Mouse (Mus musculus) heart, embryonic 12.5 days (tissue): Measurements from ENCODE around the gene Akap2. TPM values are rescaled to one million over a fixed set of nuclear protein-coding genes. Genes with fewer than 3 reads are reported as not detected.

Experiments used
- ATAC-seq: fragments of 200-750 bp; cut with Nextera tagmentation; 2 replicates; pipeline ENCODE4 v1.8.0; 2017; ENCODE audit warnings: moderate TSS enrichment, moderate library complexity; ENCODE audit not compliant: insufficient number of reproducible peaks, low FRiP score
- H3K27ac ChIP-seq: fragments of 300-500 bp; sonication (generic); 2 replicates; pipeline ENCODE4 v1.5.1; 2016; ENCODE audit warnings: mild to moderate bottlenecking, moderate library complexity; ENCODE audit not compliant: poor library complexity, severe bottlenecking
- H3K27me3 ChIP-seq: fragments of 300-500 bp; sonication (generic); replicated peaks from 2 replicates; pipeline ENCODE4 v1.6.1; 2016; ENCODE audit warnings: mild to moderate bottlenecking, moderate library complexity
- H3K36me3 ChIP-seq: fragments of 300-500 bp; sonication (generic); 2 replicates; pipeline ENCODE4 v1.6.1; 2016; ENCODE audit warnings: mild to moderate bottlenecking, moderate library complexity
- H3K4me1 ChIP-seq: fragments of 300-500 bp; sonication (generic); replicated peaks from 2 replicates; pipeline ENCODE4 v1.6.1; 2016; ENCODE audit warnings: mild to moderate bottlenecking
- H3K4me2 ChIP-seq: fragments of 300-500 bp; sonication (generic); 2 replicates; pipeline ENCODE4 v1.6.1; 2016; ENCODE audit warnings: mild to moderate bottlenecking, moderate library complexity
- H3K4me3 ChIP-seq: fragments of 300-500 bp; sonication (generic); 2 replicates; pipeline ENCODE4 v1.5.1; 2016; ENCODE audit warnings: mild to moderate bottlenecking
- H3K9ac ChIP-seq: fragments of 300-500 bp; sonication (generic); 2 replicates; pipeline ENCODE4 v1.6.1; 2016; ENCODE audit warnings: mild to moderate bottlenecking, moderate library complexity
- H3K9me3 ChIP-seq: fragments of 300-500 bp; sonication (generic); replicated peaks from 2 replicates; pipeline ENCODE4 v1.6.1; 2016; ENCODE audit warnings: mild to moderate bottlenecking, moderate library complexity
- WGBS: fragments of 180-500 bp; shearing (Covaris S2); methylation state at CpG from one replicate; pipeline ENCODE4 v1.1.7; 2016; 5-methylcytosine and 5-hydroxymethylcytosine counted together
- polyA plus RNA-seq: library from polyadenylated mRNA; unstranded; fragments of >200 nt; fragmentation: Nextera tagmentation; extraction: Ambion mirVana; gene quantifications from 2 replicates; pipeline ENCODE4 v1.2.1, GENCODE M21; 2016

Akap2 gene
- polyA plus RNA-seq, 1 experiment from 2014 or later = 50.3 TPM

DNA sequence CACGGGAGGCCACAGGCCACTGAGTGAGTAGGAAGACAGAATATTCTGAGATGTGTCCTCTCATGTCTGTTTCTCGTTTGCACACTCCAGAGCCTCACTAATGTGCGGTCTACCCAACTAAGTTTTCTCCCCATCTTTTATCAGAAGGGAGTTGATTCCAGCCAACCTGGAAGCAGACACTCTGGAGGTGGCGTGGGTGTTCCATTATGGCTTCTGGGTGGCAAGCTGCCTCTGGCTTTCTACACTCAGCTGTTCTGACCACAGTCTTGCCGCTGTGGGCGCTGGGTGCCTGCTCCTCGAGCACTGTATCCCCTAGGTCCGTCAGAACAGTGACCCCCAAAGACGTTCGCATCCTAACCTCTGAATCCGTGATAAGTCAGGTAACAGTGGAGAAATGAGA, 34.5 kb upstream of the Akap2 start:
- Histone ChIP-seq H3K4me2 (no peak overlapping the region), H3K27me3 (no peaks in the 10 kb centered on the region), H3K9me3 (no peaks in the 10 kb centered on the region), H3K9ac (no peak overlapping the region), H3K36me3 (peaks cover 15% of the 10 kb centered on the region), H3K4me3 (no peak overlapping the region), H3K4me1 (peaks cover 51% of the 10 kb centered on the region), H3K27ac (0 out of 2 replicates have a peak overlapping the region, but pooled peaks have one; percentile 42)
- 68% methylated on average over 11 of the region's 11 CpGs for WGBS
- ATAC-seq = no peak

DNA sequence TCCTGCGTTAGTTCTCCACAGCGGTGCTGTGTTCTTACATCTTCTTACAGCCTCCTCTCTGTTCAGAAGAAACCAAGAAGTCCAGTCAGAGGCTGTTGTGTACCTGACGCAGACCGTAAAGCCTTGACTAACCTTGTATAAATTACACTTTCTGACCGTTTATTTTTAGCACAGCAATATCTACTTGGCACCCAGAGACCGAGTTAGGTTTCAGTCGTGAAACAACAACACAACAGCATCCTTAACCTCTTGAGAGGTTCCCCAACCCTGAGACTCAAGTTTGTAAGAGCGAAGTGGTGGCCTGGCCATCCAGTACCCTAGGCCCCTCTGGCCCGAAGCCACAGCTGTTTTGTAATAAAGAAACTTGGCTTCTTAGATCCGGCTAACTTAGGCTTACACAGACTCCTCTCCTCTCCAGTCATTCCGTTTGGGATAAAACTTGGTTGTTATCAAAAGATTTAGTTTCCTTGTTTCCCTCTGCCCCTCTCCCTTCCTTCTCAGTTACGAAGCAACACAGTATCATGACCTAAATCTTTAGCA, 32.7 kb upstream of the Akap2 start:
- H3K4me2 ChIP-seq = no peak overlapping the region
- no peak overlapping the region for H3K9ac ChIP-seq
- ATAC-seq = no peak
- H3K9me3 ChIP-seq = no peaks in the 10 kb centered on the region
- peak overlapping the region; percentile 22; the same call in 1 of the 2 replicates for H3K27ac ChIP-seq
- peaks cover 22% of the 10 kb centered on the region for H3K36me3 ChIP-seq
- WGBS = 62% methylated on average over 12 of the region's 12 CpGs
- no peaks in the 10 kb centered on the region for H3K27me3 ChIP-seq
- H3K4me3 ChIP-seq = no peak overlapping the region
- H3K4me1 ChIP-seq = peaks cover 48% of the 10 kb centered on the region

DNA sequence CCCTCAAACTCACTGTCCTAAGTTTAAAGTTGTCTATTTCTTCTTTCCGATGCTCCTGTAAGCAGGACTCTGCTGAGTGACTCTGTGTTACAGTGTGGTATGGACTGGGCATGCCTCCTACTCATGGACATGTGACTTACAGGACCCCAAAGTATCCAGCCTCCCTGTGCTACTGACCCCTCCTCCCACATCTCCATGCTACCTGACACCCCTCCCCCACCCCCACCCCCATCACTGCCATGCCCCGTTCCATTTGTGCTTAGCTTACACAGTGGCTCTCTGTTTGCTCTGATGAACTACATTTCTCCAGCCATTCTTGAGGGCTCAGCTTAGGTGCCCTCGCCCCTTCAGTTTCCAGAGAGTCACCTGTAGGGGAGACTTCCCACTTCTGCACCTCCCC, 30.7 kb upstream of the Akap2 start:
- Histone ChIP-seq H3K27ac (no peak overlapping the region), H3K4me2 (no peak overlapping the region), H3K9ac (no peak overlapping the region), H3K27me3 (no peaks in the 10 kb centered on the region), H3K4me3 (no peak overlapping the region), H3K4me1 (peaks cover 41% of the 10 kb centered on the region), H3K9me3 (no peaks in the 10 kb centered on the region), H3K36me3 (peaks cover 41% of the 10 kb centered on the region)
- WGBS = 69% methylated on average over 3 of the region's 3 CpGs
- no peak for ATAC-seq

GRCm38 (mm10) chr4:57687583-57687982, 29.9 kb upstream of the Akap2 start:
- 68% methylated on average over 3 of the region's 3 CpGs for WGBS
- no peak overlapping the region for H3K4me2 ChIP-seq
- H3K4me3 ChIP-seq = no peak overlapping the region
- no peak for ATAC-seq
- peaks cover 34% of the 10 kb centered on the region for H3K4me1 ChIP-seq
- H3K36me3 ChIP-seq = peaks cover 46% of the 10 kb centered on the region
- no peaks in the 10 kb centered on the region for H3K9me3 ChIP-seq
- no peak overlapping the region for H3K9ac ChIP-seq
- H3K27ac ChIP-seq = no peak overlapping the region
- no peaks in the 10 kb centered on the region for H3K27me3 ChIP-seq

DNA sequence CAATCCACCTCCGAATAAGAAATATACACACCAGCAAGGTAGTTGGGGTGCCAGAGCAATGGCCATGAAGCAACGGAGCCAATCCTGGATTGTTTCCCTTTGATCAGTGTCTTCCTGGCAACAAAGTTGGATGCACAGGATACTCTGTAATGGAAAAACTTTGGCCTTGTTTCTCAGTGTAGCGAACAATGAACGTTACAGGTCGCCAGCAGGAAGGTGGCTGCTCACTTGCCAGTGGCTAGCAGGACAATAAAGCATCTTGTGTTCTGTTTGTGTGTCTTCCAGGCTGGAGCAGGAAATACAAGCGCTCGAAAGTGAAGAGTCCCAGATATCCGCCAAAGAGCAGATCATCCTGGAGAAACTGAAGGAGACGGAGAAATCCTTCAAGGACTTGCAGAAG, 29.3 kb upstream of the Akap2 start:
- no peak for ATAC-seq
- no peak overlapping the region for H3K4me3 ChIP-seq
- peaks cover 28% of the 10 kb centered on the region for H3K4me1 ChIP-seq
- no peaks in the 10 kb centered on the region for H3K9me3 ChIP-seq
- 65% methylated on average over 9 of the region's 9 CpGs for WGBS
- no peak overlapping the region for H3K27ac ChIP-seq
- no peak overlapping the region for H3K9ac ChIP-seq
- H3K4me2 ChIP-seq = no peak overlapping the region
- H3K27me3 ChIP-seq = no peaks in the 10 kb centered on the region
- peaks cover 50% of the 10 kb centered on the region for H3K36me3 ChIP-seq

GRCm38 (mm10) chr4:57690001-57690400, 27.5 kb upstream of the Akap2 start:
- peaks cover 69% of the 10 kb centered on the region for H3K36me3 ChIP-seq
- H3K4me1 ChIP-seq = peaks cover 14% of the 10 kb centered on the region
- no peak overlapping the region for H3K27ac ChIP-seq
- no peak overlapping the region for H3K4me2 ChIP-seq
- no peak overlapping the region for H3K9ac ChIP-seq
- no peaks in the 10 kb centered on the region for H3K27me3 ChIP-seq
- H3K9me3 ChIP-seq = no peaks in the 10 kb centered on the region
- no peak for ATAC-seq
- 63% methylated on average over 6 of the region's 6 CpGs for WGBS
- no peak overlapping the region for H3K4me3 ChIP-seq

GRCm38 (mm10) chr4:57690805-57691204, 26.7 kb upstream of the Akap2 start:
- 60% methylated on average over 1 of the region's 1 CpGs for WGBS

DNA sequence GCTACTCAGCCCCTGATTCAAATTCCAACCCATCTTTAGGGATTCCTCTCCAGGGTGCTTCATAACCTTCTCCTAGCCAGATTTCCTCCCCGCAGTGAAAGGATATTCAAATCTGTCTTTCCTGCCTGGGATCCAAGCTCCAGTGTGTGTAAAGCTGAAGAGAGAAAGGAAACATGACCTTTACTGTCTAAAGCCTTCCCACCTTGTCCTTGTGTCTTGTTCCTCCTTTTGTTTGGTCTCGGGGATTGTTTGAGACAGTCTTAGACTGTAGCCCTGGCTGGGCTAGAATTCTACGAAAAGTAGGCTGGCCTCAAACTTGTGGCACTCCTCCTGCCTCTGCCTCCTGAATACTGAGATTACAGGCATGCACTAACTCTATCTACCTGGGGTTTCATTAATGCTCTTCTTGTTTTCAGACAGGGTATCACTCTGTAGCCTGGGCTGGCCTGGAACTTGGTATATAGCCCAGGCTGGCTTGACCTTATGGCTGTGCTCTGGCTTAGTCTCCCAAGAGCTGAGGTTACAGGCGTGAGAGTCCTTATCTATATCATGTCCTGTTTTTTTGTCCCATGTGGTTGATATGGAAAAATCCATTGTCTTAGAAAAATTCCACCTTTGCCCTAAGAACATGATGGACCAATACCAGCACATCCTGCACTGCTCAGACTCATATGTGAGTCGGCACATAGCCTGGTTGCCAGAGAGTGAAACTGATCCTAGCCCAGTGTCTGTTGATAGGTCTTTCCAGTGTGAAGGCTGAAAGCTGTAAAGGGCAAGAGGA, 22.9 kb upstream of the Akap2 start:
- Histone ChIP-seq H3K27ac (no peak overlapping the region), H3K4me3 (no peak overlapping the region), H3K9me3 (no peaks in the 10 kb centered on the region), H3K27me3 (no peaks in the 10 kb centered on the region), H3K9ac (no peak overlapping the region), H3K4me1 (0 out of 2 replicates have a peak, but pooled peaks cover 6% of the 10 kb centered on the region), H3K4me2 (no peak overlapping the region), H3K36me3 (peaks cover 66% of the 10 kb centered on the region)
- 0 out of 2 replicates have a peak, but pooled peaks have one; percentile 42 for ATAC-seq
- 69% methylated on average over 5 of the region's 5 CpGs for WGBS

More at GRCm38 (mm10) chr4:57690805-57691204, 26.7 kb upstream of the Akap2 start:
- H3K9me3 ChIP-seq = no peaks in the 10 kb centered on the region
- no peaks in the 10 kb centered on the region for H3K27me3 ChIP-seq
- H3K4me2 ChIP-seq = no peak overlapping the region
- ATAC-seq = no peak
- H3K4me3 ChIP-seq = no peak overlapping the region
- no peak overlapping the region for H3K9ac ChIP-seq
- H3K4me1 ChIP-seq = peaks cover 10% of the 10 kb centered on the region
- peaks cover 77% of the 10 kb centered on the region for H3K36me3 ChIP-seq
- H3K27ac ChIP-seq = no peak overlapping the region

GRCm38 (mm10) chr4:57696955-57697354, 20.5 kb upstream of the Akap2 start:
- 91% methylated on average over 11 of the region's 11 CpGs for WGBS

DNA sequence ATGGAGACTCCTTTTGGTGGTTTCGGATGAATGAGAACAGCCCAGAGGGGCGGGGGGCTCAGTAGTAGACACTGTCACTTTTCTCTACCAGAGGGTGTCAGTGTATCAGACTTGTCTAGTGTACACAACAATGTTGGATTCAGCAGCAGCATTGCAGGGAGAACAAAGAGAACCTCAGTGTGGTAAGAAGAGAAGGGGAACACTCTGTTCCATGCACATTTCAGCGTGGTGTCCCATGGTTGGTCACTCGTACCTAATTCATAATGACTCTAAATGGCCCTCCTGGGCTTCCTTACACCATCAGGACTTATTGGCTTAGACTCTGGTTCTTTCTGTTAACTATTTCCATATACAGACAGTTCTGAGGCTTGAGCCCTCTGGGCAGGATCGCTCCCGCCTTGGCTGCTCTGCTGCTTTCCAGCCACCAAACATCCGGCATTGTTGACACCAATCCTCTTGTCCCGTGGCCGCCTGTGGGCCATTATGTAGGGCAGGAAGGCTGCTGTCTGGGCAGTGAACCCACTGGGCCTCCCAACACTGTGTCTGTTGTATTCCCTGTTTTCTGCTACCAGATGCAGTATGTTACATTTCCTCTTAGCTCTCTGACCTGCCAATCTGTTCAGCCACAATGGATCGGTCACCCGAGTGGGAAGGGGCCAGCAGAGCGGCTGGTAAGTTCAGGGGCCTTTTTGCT, 19.4 kb upstream of the Akap2 start:
- H3K27ac ChIP-seq = no peak overlapping the region
- H3K9me3 ChIP-seq = no peaks in the 10 kb centered on the region
- H3K36me3 ChIP-seq = peaks cover 37% of the 10 kb centered on the region
- 82% methylated on average over 12 of the region's 12 CpGs for WGBS
- no peaks in the 10 kb centered on the region for H3K27me3 ChIP-seq
- H3K4me3 ChIP-seq = no peak overlapping the region
- H3K9ac ChIP-seq = no peak overlapping the region
- no peak overlapping the region for H3K4me2 ChIP-seq
- no peak for ATAC-seq
- 0 out of 2 replicates have a peak, but pooled peaks cover 8% of the 10 kb centered on the region for H3K4me1 ChIP-seq

More at GRCm38 (mm10) chr4:57696955-57697354, 20.5 kb upstream of the Akap2 start:
- no peak overlapping the region for H3K27ac ChIP-seq
- ATAC-seq = no peak
- H3K36me3 ChIP-seq = peaks cover 43% of the 10 kb centered on the region
- H3K9ac ChIP-seq = no peak overlapping the region
- H3K4me2 ChIP-seq = no peak overlapping the region
- H3K4me1 ChIP-seq = 0 out of 2 replicates have a peak, but pooled peaks cover 8% of the 10 kb centered on the region
- no peak overlapping the region for H3K4me3 ChIP-seq
- no peaks in the 10 kb centered on the region for H3K9me3 ChIP-seq
- no peaks in the 10 kb centered on the region for H3K27me3 ChIP-seq

GRCm38 (mm10) chr4:57701576-57701975, 15.9 kb upstream of the Akap2 start:
- peaks cover 14% of the 10 kb centered on the region for H3K36me3 ChIP-seq
- H3K4me1 ChIP-seq = 0 out of 2 replicates have a peak, but pooled peaks cover 8% of the 10 kb centered on the region
- no peak for ATAC-seq

More at GRCm38 (mm10) chr4:57701576-57701975, 15.9 kb upstream of the Akap2 start:
- Histone ChIP-seq H3K9ac (no peak overlapping the region), H3K27me3 (no peaks in the 10 kb centered on the region), H3K4me2 (no peak overlapping the region), H3K9me3 (no peaks in the 10 kb centered on the region), H3K4me3 (no peak overlapping the region), H3K27ac (no peak overlapping the region)
- 74% methylated on average over 5 of the region's 5 CpGs for WGBS
